Mouse (Mus musculus): ENCODE data around the gene Dcdc2a. TPM values are rescaled to one million over a fixed set of nuclear protein-coding genes. Genes with fewer than 3 reads are reported as not detected.

Gene Dcdc2a
- polyA plus RNA-seq, 1 experiment from 2014 or later, result 2.1 TPM

DNA sequence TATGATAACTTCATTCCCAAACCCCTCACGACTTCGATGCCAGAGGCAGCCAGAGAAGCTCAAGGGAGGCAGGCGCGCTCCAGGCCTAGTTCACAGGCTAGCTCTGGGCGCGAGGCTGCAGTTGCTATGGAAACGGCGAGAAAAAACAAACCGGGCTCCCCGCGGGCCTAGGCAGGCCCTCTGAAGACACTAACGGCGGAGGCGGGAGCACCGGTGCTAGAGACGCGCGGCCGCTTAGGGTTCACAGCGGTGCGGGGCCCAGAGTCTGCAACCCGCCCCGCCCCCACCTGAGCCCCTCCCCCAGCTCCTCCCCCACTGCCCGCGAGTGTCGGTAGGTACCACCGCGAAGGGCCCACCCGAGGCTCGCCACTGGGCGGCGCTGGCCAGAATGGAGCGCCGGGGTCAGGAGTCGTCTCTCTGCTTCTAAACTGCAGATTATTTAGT is 671 bp upstream of the Dcdc2a start:
- ATAC-seq, result peak; percentile 95
- peaks cover 28% of the 10 kb centered on the region for H3K27me3 ChIP-seq
- peak overlapping the region; percentile 56 for H3K4me3 ChIP-seq
- H3K27ac ChIP-seq, result no peak overlapping the region
- peak overlapping the region; percentile 96 for H3K4me2 ChIP-seq
- H3K9ac ChIP-seq, result peak overlapping the region; percentile 57
- H3K36me3 ChIP-seq (ENCODE audit: poor library complexity, severe bottlenecking), result no peaks in the 10 kb centered on the region
- H3K9me3 ChIP-seq (replicated peaks), result peaks cover 3% of the 10 kb centered on the region; the same call in 1 of the 2 replicates
- H3K4me1 ChIP-seq, result peaks cover 17% of the 10 kb centered on the region
- WGBS, result under 1% methylated on average over 35 of the region's 35 CpGs

DNA sequence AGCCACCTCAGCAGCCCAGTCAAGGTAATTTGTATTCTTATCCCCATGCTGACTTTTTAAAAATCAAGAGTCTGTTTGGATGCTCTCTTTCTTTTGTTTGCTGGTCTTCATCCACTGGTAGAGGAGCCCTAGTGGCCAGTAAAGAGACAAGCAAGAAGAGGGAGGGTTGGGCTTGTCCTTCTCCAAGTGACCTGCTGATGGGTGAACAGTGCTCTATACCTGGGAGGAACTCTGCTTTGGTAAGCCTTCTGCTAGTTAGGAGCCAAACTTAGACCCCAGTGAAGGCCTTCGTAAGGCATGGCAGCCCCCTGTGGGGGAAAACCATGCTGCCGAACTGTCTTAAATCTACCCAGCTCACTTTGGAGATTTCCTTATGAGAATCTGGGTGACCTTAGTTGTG is 10.9 kb downstream of the Dcdc2a start:
- no peak for ATAC-seq
- H3K36me3 ChIP-seq (ENCODE audit: poor library complexity, severe bottlenecking), result no peaks in the 10 kb centered on the region
- H3K27me3 ChIP-seq, result no peaks in the 10 kb centered on the region
- H3K9ac ChIP-seq, result no peak overlapping the region
- H3K9me3 ChIP-seq (replicated peaks), result no peaks in the 10 kb centered on the region
- H3K4me3 ChIP-seq, result no peak overlapping the region
- no peaks in the 10 kb centered on the region for H3K4me1 ChIP-seq
- H3K4me2 ChIP-seq, result no peak overlapping the region
- no peak overlapping the region for H3K27ac ChIP-seq
- 87% methylated on average over 2 of the region's 2 CpGs for WGBS

DNA sequence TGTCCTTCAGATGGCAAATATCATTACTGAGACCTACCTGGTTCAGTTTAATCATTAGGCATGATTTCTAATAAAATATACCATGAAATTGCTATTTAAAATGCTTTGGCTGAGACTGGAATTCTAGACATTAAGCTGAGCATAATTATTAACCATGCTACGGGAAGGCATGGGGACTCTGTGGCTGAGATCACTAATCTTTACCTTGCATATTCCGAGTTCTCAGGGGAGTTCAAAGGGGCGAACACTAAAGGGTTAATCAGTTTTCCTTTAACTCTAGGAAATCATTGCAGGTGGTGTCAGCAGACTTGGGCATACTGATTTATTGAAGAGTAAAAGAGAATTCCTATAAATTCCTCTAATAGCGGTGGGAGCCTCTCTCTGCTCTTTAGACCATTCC is 11.4 kb downstream of the Dcdc2a start:
- Histone ChIP-seq H3K36me3 (ENCODE audit: poor library complexity, severe bottlenecking) (no peaks in the 10 kb centered on the region), H3K9me3 (replicated peaks) (no peaks in the 10 kb centered on the region), H3K4me2 (no peak overlapping the region), H3K4me1 (no peaks in the 10 kb centered on the region), H3K27me3 (no peaks in the 10 kb centered on the region), H3K9ac (no peak overlapping the region), H3K27ac (no peak overlapping the region), H3K4me3 (no peak overlapping the region)
- 93% methylated on average over 4 of the region's 4 CpGs for WGBS
- ATAC-seq, result no peak

DNA sequence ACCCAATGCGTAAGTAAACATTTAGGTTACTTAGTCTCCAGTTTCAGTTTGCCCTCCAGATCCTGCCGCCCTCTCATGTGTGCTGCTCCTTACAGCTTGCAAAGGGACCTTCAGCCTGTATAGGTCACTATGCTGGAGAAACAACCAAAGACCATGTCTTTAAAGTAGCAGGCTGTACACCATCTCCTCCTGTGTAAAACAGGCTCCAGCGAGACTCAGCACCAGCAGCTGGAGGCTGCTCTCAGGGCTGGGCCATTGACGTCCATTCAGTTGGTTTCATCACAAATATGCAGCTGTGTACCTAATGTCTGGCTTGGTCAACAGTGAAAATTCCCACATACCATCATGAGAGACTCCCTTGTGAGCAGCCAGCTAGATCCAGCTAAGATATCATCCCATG is 14.0 kb downstream of the Dcdc2a start:
- Histone ChIP-seq H3K27ac (no peak overlapping the region), H3K4me3 (no peak overlapping the region), H3K9me3 (replicated peaks) (no peaks in the 10 kb centered on the region), H3K4me1 (no peaks in the 10 kb centered on the region), H3K36me3 (ENCODE audit: poor library complexity, severe bottlenecking) (no peaks in the 10 kb centered on the region), H3K9ac (no peak overlapping the region), H3K4me2 (no peak overlapping the region), H3K27me3 (no peaks in the 10 kb centered on the region)
- ATAC-seq, result no peak
- WGBS, result 85% methylated on average over 4 of the region's 4 CpGs

DNA sequence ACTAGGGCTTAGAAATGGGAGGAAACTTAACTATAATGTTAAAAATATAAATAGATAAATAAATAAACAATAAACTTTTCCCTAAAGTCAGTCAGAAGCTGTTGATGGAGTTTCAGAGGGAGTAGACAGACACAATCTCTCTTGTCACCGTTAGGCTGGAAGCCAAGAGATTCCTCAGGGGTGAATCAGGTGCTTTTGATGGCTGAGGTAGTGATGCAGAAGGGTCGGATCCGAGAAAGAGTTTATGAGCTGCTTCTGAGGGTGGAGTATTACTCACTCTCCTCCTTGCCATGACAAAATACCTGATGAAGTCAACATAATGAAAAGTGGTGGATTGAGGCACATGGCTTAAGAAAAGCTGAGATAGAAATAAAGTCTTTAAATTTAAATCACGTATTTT is 15.0 kb downstream of the Dcdc2a start:
- no peak overlapping the region for H3K27ac ChIP-seq
- H3K4me3 ChIP-seq, result no peak overlapping the region
- no peaks in the 10 kb centered on the region for H3K9me3 ChIP-seq (replicated peaks)
- H3K4me2 ChIP-seq, result no peak overlapping the region
- no peaks in the 10 kb centered on the region for H3K4me1 ChIP-seq
- no peak overlapping the region for H3K9ac ChIP-seq
- H3K27me3 ChIP-seq, result no peaks in the 10 kb centered on the region
- 86% methylated on average over 4 of the region's 4 CpGs for WGBS
- H3K36me3 ChIP-seq (ENCODE audit: poor library complexity, severe bottlenecking), result no peaks in the 10 kb centered on the region
- ATAC-seq, result no peak

DNA sequence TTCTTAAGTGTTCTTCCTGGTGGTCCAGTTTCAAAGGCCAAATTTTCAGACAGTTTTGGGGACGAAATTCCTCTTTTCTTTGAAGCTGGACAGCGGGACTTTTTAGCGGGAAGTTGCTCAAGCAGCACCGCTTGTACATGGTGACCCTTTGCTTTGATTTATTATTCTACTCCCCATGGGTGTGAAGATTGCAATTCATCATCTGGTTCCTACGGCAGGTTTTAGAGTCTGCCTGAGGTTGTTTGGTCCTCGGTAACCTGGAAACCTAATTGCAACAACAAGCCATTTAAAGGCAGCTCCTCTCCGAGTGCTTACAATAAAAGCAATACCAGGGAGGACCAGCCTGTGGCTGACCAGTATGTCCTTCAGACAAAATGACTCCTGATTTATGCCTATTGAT is 21.5 kb downstream of the Dcdc2a start:
- 28% methylated on average over 7 of the region's 7 CpGs for WGBS
- Histone ChIP-seq H3K9me3 (replicated peaks) (no peaks in the 10 kb centered on the region), H3K9ac (no peak overlapping the region), H3K27me3 (peaks cover 5% of the 10 kb centered on the region; the same call in 1 of the 2 replicates), H3K36me3 (ENCODE audit: poor library complexity, severe bottlenecking) (no peaks in the 10 kb centered on the region), H3K27ac (no peak overlapping the region), H3K4me2 (no peak overlapping the region), H3K4me1 (no peaks in the 10 kb centered on the region), H3K4me3 (no peak overlapping the region)
- no peak for ATAC-seq

DNA sequence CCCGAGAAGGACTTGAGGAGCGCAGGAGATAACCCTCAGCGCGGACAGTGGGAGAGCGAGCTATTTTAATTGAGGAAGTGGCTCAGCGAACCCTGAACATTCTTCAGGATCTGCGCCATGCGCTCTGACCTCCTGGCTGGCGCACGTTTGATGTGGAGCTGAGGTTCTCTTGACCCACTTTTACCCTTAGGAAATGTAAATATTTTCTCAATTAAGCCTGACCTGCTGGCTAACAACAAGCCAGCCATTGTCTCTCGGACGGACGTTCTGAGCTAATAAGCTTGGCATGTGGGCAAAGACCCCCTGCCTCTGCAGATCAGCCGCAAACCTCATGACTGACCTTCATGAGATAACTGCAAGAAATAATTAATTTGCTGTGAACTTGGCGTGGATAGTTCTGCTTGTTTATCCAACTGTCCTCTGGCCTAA is 27.4 kb downstream of the Dcdc2a start:
- no peaks in the 10 kb centered on the region for H3K36me3 ChIP-seq (ENCODE audit: poor library complexity, severe bottlenecking)
- 0 out of 2 replicates have a peak overlapping the region, but pooled peaks have one; percentile 3 for H3K4me2 ChIP-seq
- H3K4me1 ChIP-seq, result no peaks in the 10 kb centered on the region
- H3K9ac ChIP-seq, result no peak overlapping the region
- no peak overlapping the region for H3K27ac ChIP-seq
- H3K27me3 ChIP-seq, result peaks cover 9% of the 10 kb centered on the region; the same call in 1 of the 2 replicates
- ATAC-seq, result no peak
- no peak overlapping the region for H3K4me3 ChIP-seq
- no peaks in the 10 kb centered on the region for H3K9me3 ChIP-seq (replicated peaks)
- WGBS, result 24% methylated on average over 15 of the region's 15 CpGs

DNA sequence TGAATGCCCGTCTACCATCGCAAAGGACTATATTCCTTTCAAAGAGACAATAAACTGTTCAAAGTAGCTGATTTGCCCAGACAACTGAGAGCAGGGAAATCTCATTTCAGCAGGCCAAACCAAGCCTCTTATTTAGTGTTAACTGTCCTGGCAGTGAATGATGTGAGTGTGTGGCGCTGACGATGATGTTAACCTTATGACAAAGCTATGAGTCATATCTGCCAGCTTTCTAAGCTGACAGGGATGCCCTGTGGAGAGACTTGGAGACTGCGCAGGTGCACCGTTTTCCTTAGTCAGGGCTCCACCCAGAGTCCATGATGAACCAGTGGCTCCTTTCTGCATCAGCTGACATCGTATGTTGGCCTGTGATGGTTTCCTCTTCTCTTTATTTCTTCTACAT is 29.3 kb downstream of the Dcdc2a start:
- Histone ChIP-seq H3K4me3 (no peak overlapping the region), H3K9me3 (replicated peaks) (no peaks in the 10 kb centered on the region), H3K27me3 (peaks cover 9% of the 10 kb centered on the region; the same call in 1 of the 2 replicates), H3K36me3 (ENCODE audit: poor library complexity, severe bottlenecking) (no peaks in the 10 kb centered on the region), H3K9ac (no peak overlapping the region), H3K4me2 (no peak overlapping the region), H3K4me1 (no peaks in the 10 kb centered on the region), H3K27ac (no peak overlapping the region)
- 91% methylated on average over 7 of the region's 7 CpGs for WGBS
- ATAC-seq, result no peak

DNA sequence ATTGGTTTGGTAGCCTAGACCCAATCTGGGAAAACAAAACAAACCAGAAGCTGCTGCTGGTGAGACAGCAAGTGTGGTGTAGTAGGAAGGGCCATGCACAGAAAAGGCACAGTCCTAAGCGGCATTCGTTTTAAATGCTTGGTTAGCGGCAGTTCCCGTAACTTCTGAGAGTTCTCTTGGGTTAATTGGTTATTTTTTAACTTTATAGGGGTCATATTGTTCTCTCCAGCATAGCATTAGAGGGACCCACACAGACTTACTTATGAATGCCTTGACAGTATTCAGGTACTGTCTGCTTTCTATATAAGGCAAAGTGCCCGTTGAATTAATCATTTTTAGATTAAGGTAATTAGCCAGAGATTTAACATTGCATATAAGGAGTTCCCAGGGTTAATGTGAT is 35.5 kb downstream of the Dcdc2a start:
- Histone ChIP-seq H3K9me3 (replicated peaks) (no peaks in the 10 kb centered on the region), H3K4me3 (no peak overlapping the region), H3K9ac (no peak overlapping the region), H3K27me3 (no peaks in the 10 kb centered on the region), H3K27ac (no peak overlapping the region), H3K4me2 (no peak overlapping the region), H3K36me3 (ENCODE audit: poor library complexity, severe bottlenecking) (no peaks in the 10 kb centered on the region), H3K4me1 (no peaks in the 10 kb centered on the region)
- ATAC-seq, result no peak
- 61% methylated on average over 5 of the region's 5 CpGs for WGBS

DNA sequence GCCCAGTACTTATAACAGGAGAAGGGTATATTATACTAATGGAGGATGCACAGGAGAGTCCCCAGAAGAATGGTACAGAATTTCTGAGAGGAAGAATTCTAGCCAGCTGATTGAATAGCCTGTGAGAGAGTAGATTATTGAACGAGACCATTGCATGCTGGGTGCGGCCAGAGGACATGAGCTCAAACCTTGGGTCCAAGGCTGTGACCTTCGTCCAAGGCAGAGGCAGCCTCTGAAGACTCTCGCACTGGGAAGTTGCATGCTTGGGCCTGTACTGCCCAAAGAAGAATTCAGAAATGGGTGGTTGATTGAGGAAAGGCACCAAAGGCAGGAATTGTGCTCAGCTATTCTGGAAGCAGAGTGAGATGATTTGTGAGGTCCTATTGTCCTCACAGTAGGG is 38.0 kb downstream of the Dcdc2a start:
- ATAC-seq, result no peak
- 88% methylated on average over 4 of the region's 4 CpGs for WGBS
- no peaks in the 10 kb centered on the region for H3K4me1 ChIP-seq

DNA sequence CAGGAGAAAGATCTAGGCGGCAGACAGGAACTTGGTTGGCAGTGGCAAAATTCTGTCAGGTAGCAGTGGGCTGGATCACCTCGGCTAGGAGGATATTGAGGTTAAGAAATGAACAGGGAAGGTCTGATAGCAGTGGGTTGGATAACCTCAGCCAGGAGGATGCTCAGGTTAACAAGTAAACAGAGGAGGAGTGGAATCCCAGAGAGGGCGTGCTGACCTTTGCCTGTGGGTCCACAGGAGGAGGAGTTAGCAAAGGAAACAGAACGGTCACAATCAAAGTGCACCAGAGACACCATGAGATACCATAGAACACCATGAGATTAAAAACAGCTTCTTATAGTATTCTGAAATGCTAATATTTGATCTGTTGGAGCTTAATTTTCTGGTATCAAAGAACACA is 38.6 kb downstream of the Dcdc2a start:
- Histone ChIP-seq H3K27ac (no peak overlapping the region), H3K4me2 (no peak overlapping the region), H3K4me3 (no peak overlapping the region), H3K36me3 (ENCODE audit: poor library complexity, severe bottlenecking) (no peaks in the 10 kb centered on the region), H3K27me3 (no peaks in the 10 kb centered on the region), H3K9me3 (replicated peaks) (no peaks in the 10 kb centered on the region), H3K4me1 (no peaks in the 10 kb centered on the region), H3K9ac (no peak overlapping the region)
- WGBS, result 85% methylated on average over 4 of the region's 4 CpGs
- ATAC-seq, result no peak

More for the DNA sequence above, 38.0 kb downstream of the Dcdc2a start:
- Histone ChIP-seq H3K4me3 (no peak overlapping the region), H3K27ac (no peak overlapping the region), H3K36me3 (ENCODE audit: poor library complexity, severe bottlenecking) (no peaks in the 10 kb centered on the region), H3K27me3 (no peaks in the 10 kb centered on the region), H3K4me2 (no peak overlapping the region), H3K9me3 (replicated peaks) (no peaks in the 10 kb centered on the region), H3K9ac (no peak overlapping the region)

DNA sequence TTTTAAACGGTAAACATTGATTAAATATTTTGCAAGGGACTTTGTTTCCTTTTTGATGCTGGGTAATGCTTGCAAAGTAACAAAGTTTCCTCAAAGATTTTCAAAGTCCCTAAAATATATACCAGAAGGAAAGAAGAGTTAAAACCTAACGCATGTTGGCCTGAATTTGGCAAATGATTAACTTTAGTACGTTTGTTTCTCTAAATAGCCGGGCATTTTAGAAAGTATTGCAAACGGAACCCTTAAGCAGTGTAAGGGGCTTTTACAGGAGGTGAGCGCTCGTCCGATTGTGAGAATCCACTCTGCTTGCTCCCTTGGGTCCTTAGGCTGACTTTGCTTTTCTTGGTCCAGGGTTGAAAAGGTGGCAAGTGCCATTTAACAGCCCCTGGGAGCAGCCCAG is 41.5 kb downstream of the Dcdc2a start:
- H3K9ac ChIP-seq, result no peak overlapping the region
- H3K9me3 ChIP-seq (replicated peaks), result no peaks in the 10 kb centered on the region
- H3K4me2 ChIP-seq, result no peak overlapping the region
- no peak for ATAC-seq
- H3K4me3 ChIP-seq, result no peak overlapping the region
- H3K4me1 ChIP-seq, result peaks cover 3% of the 10 kb centered on the region; the same call in 1 of the 2 replicates
- no peaks in the 10 kb centered on the region for H3K36me3 ChIP-seq (ENCODE audit: poor library complexity, severe bottlenecking)
- 90% methylated on average over 8 of the region's 8 CpGs for WGBS
- no peaks in the 10 kb centered on the region for H3K27me3 ChIP-seq
- H3K27ac ChIP-seq, result no peak overlapping the region

DNA sequence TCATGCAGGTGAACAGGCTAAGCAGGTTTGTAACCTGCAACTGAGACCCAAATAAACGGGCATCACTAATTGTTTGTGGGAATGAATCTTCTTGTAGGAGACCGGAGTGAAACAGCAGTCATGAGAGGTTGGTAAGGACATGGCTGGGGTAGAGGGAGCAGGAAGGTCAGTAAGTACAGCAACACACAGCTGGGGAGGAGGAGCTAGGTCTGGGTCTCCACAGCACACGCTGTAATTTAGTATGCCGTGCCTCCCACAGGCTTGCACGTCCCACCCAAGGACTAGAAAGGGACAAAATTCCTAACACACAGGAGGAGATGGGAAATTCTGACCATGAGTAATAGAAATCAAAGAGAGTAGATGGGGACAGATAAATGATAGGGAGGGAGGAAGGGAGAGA is 42.8 kb downstream of the Dcdc2a start:
- ATAC-seq, result no peak
- Histone ChIP-seq H3K4me1 (peaks cover 3% of the 10 kb centered on the region; the same call in 1 of the 2 replicates), H3K4me2 (no peak overlapping the region), H3K9me3 (replicated peaks) (no peaks in the 10 kb centered on the region), H3K36me3 (ENCODE audit: poor library complexity, severe bottlenecking) (no peaks in the 10 kb centered on the region), H3K9ac (no peak overlapping the region), H3K27ac (no peak overlapping the region), H3K27me3 (no peaks in the 10 kb centered on the region), H3K4me3 (no peak overlapping the region)
- WGBS, result 82% methylated on average over 5 of the region's 5 CpGs
